Mouse (Mus musculus): ENCODE results near the gene Cyth2.

Cyth2 gene

GRCm38 (mm10) chr7:45814841-45815240 is 460 bp upstream of the Cyth2 start:
- no peak for DNase-seq (ENCODE audit: low spot score in 2 of 2)

DNA sequence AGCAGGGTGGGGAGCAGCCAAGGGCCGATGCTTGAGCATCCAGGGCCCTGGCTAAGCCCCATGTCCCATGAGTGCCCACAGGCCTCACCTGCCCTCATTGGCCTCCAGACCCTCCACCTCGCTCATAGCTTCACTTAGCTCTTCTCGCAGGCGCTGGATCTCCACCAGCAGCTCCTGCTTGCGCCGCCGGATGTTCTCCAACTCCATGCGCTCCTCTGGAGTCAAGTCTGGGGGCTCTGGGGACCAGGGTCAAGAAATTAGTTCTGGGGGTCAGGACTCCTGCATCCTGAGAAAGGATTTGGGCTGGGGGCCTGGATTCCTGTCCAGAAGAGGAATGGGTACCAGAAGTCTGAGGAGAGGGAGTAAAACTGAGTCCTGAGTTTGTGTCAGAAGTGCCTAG is 1.5 kb downstream of the Cyth2 start:
- no peak for DNase-seq (ENCODE audit: low spot score in 2 of 2)

DNA sequence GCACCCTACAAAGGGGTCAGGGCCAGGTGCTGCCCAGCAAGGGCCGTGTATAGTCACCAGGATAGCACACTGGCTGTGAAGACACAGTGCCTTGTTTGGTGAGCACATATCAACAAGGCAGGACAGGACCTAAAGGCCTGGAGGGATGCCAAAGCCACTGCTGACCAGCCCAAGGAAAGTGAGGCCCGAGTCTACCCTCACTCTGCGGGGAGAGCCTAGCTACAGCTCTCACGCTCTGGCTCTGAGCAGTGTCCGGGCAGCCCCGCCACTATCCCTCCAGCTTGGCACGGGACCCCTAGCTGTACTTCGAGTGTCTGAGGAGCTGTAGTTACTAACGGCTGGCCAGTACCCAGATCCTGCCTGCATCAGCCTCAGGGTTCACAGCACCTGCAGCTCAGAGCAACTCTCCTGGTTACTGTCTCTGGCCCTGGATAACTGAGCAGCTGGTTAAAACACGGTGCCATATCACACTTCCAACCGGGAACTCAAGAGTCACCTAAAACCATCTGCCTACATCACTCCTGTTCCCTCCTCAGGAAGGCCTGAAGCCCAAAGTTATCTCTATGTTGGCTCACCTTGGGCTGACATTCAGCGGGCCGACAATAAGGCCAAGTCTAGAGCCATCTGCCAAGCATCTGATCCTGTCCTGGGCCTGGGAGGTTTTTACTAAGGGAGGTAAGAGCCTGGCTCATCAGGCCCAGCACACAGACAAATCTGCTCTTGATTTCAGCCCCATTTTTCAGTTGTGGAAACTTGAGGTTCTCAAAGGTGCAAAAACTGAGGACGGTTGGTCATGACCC is 4.9 kb downstream of the Cyth2 start:
- no peak for DNase-seq (ENCODE audit: low spot score in 2 of 2)

DNA sequence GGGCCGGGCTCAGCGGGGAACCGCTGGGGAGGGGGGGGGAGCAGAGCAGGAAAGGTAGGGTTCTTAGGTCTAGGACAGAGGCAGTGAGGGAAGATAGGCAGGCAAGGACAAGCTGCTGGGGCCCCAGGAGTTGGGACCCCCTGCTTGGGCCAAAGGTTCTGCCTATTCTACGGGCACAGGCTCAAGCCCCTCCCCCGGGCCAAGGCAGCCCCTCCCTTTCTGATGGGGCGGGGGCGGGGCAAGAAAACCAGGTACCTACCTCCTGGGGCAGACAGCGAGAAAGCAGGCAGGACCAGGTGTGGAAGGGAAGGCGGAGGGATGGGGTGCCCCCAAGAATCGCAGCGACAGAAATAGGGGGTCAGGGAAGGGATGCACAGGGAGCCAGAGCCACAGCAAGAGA is 5.9 kb downstream of the Cyth2 start:
- no peak for DNase-seq (ENCODE audit: low spot score in 2 of 2)

- DNase-seq (ENCODE audit: low spot score in 2 of 2) = no peak
These were observed 8.4 kb downstream of the Cyth2 start for GRCm38 (mm10) chr7:45805941-45806340.

- DNase-seq (ENCODE audit: low spot score in 2 of 2) = no peak
These were observed 11.8 kb downstream of the Cyth2 start for GRCm38 (mm10) chr7:45802551-45802950.

DNA sequence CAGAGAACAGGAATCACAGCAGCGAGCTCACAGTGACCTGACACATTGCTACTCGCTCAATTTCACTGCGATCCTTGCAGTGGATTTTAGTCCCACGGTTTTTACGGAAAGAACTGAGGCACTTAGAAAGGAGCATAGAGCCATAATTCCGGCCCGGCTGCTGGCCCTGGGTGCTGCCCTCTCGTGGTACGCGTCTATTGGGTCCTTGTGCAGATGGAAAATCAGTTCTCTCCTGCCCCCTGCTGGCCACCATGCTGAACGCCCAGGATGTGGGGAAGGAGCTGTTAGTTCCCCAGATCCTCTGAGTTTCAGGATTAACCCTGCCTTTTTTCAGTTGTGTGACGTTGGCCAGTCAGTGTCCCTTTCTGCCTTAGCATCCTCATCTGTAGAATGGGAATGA is 13.0 kb downstream of the Cyth2 start:
- DNase-seq (ENCODE audit: low spot score in 2 of 2) = peak; percentile 87 to 92

- peak; percentile 38 to 53 for DNase-seq (ENCODE audit: low spot score in 2 of 2)
These were observed 13.7 kb downstream of the Cyth2 start for GRCm38 (mm10) chr7:45800546-45801204.

DNA sequence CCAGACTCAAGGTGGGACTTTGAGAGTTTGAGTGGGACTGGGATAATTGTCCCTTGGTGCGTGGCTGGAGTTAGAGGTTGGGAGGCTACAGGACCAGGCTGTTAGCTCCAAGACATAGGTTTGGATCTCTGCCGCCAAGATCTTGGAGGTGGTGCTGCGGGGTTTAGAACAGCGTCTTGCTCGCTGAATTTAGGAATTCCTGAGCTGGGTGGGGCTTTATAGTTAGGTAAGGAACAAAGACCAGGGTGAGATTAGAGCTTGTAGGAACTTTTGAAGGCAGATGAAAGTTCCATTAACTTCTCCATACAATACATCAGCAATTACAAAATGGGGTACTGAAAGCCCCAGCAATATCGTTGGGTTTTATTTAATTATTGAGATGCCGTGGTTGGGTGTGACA is 14.4 kb downstream of the Cyth2 start:
- no peak for DNase-seq (ENCODE audit: low spot score in 2 of 2)

DNA sequence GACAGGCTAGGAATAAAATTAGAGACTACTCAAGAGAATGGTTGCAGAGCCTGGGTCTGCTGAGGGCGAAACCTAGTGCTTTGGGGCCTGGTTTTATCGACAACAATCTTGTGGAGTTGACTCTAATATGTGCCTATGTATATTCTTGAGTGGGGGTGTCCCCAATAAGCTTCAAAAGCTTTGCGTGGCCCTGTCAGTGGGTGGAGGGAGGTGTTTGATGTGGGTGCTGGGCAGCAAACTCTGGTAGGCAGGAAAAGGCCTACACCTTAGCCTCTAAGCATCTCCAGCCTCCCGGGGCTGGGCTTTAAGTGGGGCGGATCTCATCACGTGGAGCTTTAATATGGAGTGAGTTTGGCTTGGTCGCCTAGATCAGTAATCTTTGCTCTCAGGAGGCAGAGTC is 15.4 kb downstream of the Cyth2 start:
- peak; percentile 47 for DNase-seq (ENCODE audit: low spot score in 2 of 2)

GRCm38 (mm10) chr7:45798511-45798836 is 15.9 kb downstream of the Cyth2 start:
- DNase-seq (ENCODE audit: low spot score in 2 of 2) = peak; percentile 33 to 34

GRCm38 (mm10) chr7:45797661-45798510 is 16.5 kb downstream of the Cyth2 start:
- DNase-seq (ENCODE audit: low spot score in 2 of 2) = no peak

DNA sequence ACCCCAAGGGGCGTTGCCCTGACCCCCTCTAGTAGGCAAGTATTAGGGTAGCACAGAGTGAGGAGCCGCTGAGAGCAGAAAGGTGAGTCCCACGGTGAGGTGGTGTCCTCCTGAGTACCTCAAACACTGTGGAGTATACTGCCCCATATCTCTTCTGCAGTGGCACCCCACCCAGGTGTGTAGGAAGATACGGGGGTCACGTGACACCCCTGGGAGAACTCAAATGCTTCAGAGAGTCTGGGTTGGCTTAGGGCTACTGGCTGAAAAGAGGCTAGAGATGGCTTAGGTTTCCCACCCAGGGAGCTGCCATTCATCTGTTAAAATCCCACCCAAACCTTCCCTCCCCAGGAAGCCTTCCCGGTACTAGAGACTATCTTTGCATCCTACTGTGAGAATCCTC is 17.4 kb downstream of the Cyth2 start:
- DNase-seq (ENCODE audit: low spot score in 2 of 2) = no peak

GRCm38 (mm10) chr7:45794971-45795370 is 19.4 kb downstream of the Cyth2 start:
- no peak for DNase-seq (ENCODE audit: low spot score in 2 of 2)

- no peak for DNase-seq (ENCODE audit: low spot score in 2 of 2)
These were observed 20.3 kb downstream of the Cyth2 start for GRCm38 (mm10) chr7:45793969-45794585.

GRCm38 (mm10) chr7:45793240-45793639 is 21.1 kb downstream of the Cyth2 start:
- no peak for DNase-seq (ENCODE audit: low spot score in 2 of 2)

DNA sequence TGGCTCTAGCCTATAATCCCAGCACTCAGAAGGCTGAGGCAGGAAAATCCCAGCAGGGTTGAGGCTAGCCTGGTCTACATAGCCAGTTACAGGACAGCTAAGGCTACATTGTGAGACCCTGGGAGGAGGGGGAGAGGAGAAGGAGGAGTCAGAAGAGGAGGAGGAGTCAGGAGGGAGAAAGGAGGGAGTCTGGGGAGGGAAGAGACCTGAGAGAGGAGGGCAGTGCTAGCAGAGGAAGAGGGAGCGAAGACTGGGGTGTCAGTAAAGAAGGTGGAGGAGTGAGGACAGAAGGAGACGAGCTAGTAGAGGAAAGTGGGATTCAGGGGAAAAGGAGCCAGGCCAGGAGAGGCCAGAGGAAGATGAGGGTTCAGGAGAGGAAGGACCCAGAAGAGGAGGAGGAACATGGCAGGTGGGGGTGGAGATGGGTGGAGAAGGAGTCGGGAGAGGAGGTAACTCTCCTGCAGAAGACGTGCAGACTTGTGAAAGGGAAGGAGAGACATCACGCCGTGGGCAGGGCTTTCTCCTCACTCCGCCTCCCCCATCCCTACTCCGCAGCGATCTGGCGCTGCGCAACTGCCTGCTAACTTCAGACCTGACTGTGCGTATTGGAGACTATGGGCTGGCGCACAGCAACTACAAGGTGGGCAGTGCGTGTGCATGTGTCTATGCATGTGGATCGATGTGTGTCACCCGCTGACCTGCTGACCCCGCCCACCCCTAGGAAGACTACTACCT is 22.5 kb downstream of the Cyth2 start:
- no peak for DNase-seq (ENCODE audit: low spot score in 2 of 2)

- DNase-seq (ENCODE audit: low spot score in 2 of 2) = no peak
These were observed 23.7 kb downstream of the Cyth2 start for GRCm38 (mm10) chr7:45790721-45791120.

DNA sequence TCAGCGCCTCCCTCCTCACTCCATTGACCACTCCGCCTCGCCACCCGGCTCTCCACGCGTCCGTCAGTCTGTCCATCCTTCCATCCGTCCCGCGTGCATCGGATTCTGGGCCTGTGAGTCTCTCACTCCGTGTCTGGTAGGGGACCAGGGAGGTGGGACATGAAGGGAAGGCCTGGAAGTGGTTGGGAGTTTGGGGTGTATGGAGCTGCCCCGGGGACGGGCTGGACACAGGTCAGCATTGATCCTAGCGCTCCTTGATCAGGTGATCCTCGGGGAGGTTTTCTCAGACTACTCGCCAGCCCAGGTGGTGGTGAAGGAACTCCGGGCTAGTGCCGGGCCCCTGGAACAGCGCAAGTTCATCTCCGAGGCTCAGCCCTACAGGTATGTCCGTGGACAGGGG is 26.7 kb downstream of the Cyth2 start:
- DNase-seq (ENCODE audit: low spot score in 2 of 2) = no peak

DNA sequence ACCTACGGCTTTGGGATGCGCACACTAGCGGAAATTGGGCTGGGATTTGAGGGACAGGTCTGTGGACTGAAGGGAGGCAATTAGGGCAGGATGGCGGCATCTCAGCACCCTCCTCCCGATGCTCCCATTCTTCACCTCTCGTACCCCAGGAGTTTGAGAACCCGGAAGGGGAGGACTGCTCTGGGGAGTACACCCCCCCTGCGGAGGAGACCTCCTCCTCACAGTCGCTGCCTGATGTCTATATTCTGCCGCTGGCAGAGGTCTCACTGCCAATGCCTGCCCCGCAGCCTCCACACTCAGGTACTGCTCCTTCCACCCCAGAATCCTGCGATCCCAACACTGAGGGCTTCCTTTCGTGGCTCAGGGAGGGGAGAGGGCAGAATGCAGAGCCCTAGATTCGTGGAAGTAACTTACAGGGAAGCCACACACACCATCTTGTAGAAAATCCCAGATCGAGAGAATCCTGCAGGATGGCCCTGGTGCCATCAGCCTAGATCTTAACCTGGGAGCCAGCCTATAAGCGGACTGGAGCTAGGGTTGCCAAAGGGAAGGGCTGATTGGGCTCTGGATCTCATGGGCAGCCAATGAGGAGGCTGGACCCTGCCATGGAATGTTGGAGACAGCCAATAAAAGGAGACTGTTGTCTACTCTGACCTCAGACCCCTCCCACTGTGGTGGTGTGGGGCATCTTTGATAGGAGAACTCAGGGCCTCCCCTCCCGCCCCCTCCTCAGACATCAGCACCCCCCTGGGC is 27.5 kb downstream of the Cyth2 start:
- DNase-seq (ENCODE audit: low spot score in 2 of 2) = no peak

DNA sequence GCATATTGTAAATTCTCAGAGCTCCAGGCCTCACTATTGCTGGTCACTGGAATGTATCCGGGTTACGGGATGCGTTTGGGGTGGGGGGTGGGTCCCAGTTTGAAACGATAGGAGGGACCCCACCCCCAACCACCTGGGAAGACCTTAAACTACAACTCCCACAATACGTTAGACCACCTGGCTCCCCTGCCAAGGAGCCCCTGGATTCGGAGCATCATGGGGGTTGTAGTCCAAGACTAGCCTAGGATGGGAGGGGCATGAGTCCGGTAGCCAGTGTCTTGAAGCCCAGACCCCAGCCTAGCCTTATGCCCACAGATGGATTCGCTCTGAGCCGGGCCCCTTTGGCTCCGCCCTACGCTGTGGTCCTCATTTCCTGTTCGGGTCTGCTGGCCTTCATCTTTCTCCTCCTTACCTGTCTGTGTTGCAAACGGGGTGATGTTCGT is 28.2 kb downstream of the Cyth2 start:
- no peak for DNase-seq (ENCODE audit: low spot score in 2 of 2)
